Mouse (Mus musculus): Measurements from ENCODE around the gene Rhox3f. TPM values are rescaled to one million over a fixed set of nuclear protein-coding genes. Genes with fewer than 3 reads are reported as not detected.

Rhox3f gene
- total RNA-seq (2023), result not detected

GRCm38 (mm10) chrX:37580692-37581091, at the start of gene Rhox3f:
Gene Rhox3f (plus strand): TSS chrX:37580992.

GRCm38 (mm10) chrX:37541719-37542118, 39.1 kb upstream of the Rhox3f start, which contains the start of gene Rhox3e:
Gene Rhox3e (plus strand): TSS chrX:37542019.

GRCm38 (mm10) chrX:37557112-37557511, 23.7 kb upstream of the Rhox3f start, which contains the start of gene Rhox4e:
Gene Rhox4e (plus strand): TSS chrX:37557412.

GRCm38 (mm10) chrX:37571105-37571504, 9.7 kb upstream of the Rhox3f start, which contains the start of gene Rhox2f:
Gene Rhox2f (plus strand): TSS chrX:37571405.

GRCm38 (mm10) chrX:37607604-37608003, 26.8 kb downstream of the Rhox3f start, which contains the start of gene Rhox4f:
Gene Rhox4f (minus strand): TSS chrX:37607704.

GRCm38 (mm10) chrX:37628512-37628911, 47.7 kb downstream of the Rhox3f start, which contains the start of gene Rhox3g:
Gene Rhox3g (minus strand): TSS chrX:37628612.

Other genes with a start within 250 kb of the Rhox3f start
- gene Rhox3a2, start 201.0 kb upstream of the Rhox3f start, total RNA-seq (2023), result not detected
- gene Rhox4a2, start 190.1 kb upstream of the Rhox3f start, total RNA-seq (2023), result not detected
- not detected for gene Rhox2b, start 168.9 kb upstream of the Rhox3f start, total RNA-seq (2023)
- gene Rhox4b, start 148.5 kb upstream of the Rhox3f start, total RNA-seq (2023), result not detected
- not detected for gene Rhox2c, start 127.3 kb upstream of the Rhox3f start, total RNA-seq (2023)
- gene Rhox3c, start 122.4 kb upstream of the Rhox3f start, total RNA-seq (2023), result not detected
- gene Rhox4c, start 100.7 kb upstream of the Rhox3f start, total RNA-seq (2023), result not detected
- gene Rhox2d, start 87.6 kb upstream of the Rhox3f start, total RNA-seq (2023), result not detected
- gene Rhox4d, start 66.6 kb upstream of the Rhox3f start, total RNA-seq (2023), result not detected
- gene Rhox2e, start 50.5 kb upstream of the Rhox3f start, total RNA-seq (2023), result not detected
- gene Rhox3e, start 39.0 kb upstream of the Rhox3f start, total RNA-seq (2023), result not detected
- gene Rhox4e, start 23.6 kb upstream of the Rhox3f start, total RNA-seq (2023), result not detected
- gene Rhox2f, start 9.6 kb upstream of the Rhox3f start, total RNA-seq (2023), result not detected
- gene Rhox4f, start 26.7 kb downstream of the Rhox3f start, total RNA-seq (2023), result not detected
- gene Rhox3g, start 47.6 kb downstream of the Rhox3f start, total RNA-seq (2023), result not detected
- gene Rhox2g, start 62.5 kb downstream of the Rhox3f start, total RNA-seq (2023), result not detected
- gene Rhox4g, start 70.3 kb downstream of the Rhox3f start, total RNA-seq (2023), result not detected
- gene Rhox3h, start 87.8 kb downstream of the Rhox3f start, total RNA-seq (2023), result not detected
- not detected for gene Rhox2h, start 92.3 kb downstream of the Rhox3f start, total RNA-seq (2023)
- not detected for gene Rhox5, start 223.8 kb downstream of the Rhox3f start, total RNA-seq (2023)
- gene Rhox6, start 245.9 kb downstream of the Rhox3f start, total RNA-seq (2023), result not detected

Measured in CD4-positive naive resting alpha-beta T cell, adult 57 days (primary cell).